Mouse (Mus musculus): ENCODE measurements at regions not wholly inside any gene's neighbourhood (a gene's known extent, or its start where the extent isn't known, plus 50 kb on each side); places are given as distances from the start of the nearest gene placed in this dataset.
A peak's percentile ranks its signal among the peaks of the same experiment; 100 is the strongest.

DNA sequence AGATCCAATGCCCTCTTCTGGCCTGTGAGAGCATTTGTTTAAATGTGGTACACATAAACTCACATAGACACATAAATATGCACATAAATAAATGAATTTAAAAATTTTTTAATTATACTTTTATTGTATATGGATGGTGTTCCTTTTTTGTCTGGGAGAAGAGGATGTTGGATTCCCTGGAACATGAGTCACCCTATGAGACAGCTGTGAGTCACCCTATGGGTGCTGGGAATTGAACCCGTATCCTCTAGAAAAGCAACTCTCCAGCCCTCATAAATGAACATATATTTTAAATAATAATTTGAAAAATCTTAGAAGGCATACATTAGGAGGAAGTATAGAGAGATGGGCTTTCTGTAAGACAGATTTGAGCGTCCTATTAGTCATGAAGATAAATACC lies 76.1 kb upstream of the Dynlt3 start:
- DNase-seq (ENCODE audit: extremely low spot score in 1 of 2, low spot score in 1 of 2) = no peak

DNA sequence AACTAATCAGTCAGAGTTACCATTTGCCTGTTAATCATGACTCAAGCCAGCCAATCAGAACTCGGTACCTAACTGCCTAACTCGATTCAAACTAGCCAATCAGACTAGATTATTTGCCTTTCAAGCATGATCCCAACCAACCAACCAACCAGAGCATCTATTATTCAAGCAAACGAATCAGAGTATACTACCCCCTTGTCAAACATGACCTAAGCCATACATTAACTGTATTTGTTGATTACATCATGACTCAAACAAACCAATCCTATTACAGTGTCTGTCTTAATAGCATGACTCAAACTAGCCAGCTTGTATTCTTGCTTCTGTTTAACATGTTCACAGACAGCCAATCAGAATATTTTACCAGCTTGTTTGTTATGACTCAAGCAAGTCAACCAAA lies 79.7 kb upstream of the Dynlt3 start:
- no peak for DNase-seq (ENCODE audit: extremely low spot score in 1 of 2, low spot score in 1 of 2)

DNA sequence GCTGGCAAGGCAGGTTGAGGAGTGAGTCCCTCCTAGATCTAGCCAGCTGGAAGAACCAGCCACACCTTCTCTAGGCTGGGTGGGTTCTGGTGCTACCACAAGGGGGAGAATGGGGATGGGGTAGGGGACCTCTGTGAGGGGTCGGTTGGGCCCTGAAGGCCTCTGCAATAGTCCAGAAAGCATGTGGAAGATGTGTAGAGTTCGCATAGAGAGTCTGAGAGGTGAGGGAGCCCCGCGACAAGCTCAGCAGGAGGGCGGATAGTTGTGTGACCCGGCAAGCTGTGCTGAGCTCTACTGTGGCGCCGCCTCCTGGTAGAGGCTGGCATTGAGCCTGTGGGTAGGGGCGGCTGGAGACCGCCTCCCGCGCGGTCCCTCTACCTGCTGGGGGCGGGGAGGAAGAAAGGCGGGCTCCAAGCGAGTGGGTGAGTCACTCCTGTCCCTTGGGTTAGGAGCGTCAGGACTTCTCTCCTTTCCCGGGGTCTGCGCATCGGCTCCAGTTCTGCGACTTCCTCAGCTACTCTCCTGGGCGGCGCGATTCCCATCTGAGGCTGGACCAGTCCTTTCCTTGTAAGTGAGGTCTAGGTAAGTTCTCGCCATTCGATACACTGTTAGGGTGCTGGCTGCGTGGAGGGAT lies 84.6 kb upstream of the Dynlt3 start:
- peak; percentile 1 to 42 for DNase-seq (ENCODE audit: extremely low spot score in 1 of 2, low spot score in 1 of 2)

DNA sequence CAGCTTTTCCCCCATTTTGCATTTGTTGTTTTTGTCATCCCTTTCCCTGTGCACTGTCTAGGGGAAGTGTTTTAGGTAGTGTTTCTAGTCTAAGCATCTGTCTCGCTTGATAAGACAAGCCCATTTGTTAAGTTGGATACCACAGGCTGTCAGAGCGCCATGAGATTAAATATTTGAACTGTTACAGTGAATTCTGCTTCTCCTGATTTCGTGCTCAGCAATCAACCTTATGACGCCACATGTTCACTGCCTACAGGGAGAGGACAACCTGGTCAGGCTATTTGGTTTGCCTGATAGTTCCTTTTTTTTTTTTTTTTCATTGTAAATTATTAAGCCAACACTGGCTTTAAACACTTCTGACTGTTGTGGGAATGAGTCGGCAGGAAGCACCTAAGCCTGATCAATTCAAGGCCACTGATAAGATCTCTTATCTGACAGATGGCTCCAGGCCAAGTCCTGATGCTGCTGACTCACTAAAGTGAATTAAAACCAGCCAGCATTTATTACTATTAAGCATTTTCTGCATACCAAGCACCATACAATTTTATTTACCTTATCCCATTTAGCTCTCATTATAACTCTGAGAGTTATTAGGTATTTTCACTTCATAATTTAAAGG lies 90.3 kb upstream of the Dynlt3 start:
- DNase-seq (ENCODE audit: extremely low spot score in 1 of 2, low spot score in 1 of 2) = no peak

DNA sequence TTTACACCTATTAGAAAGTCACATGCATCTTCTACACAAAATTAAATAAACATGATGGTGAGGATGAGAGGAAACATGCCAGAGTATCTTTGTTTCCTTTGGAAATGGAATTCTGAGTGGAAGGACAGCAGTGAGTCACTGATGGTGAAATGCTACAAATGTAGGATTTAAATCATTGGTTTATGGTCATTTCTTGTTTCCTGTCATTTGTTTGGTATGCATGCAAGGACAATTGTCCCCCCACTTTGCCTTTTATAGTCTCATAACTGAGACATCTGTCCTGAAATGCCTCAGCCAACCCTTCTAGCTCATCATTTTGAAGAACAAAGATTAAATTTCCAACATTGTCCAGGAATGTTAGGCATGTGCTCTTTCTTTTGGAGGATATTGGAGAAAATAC lies 77.2 kb upstream of the Hypm start:
- no peak for DNase-seq (ENCODE audit: extremely low spot score in 1 of 2, low spot score in 1 of 2)

DNA sequence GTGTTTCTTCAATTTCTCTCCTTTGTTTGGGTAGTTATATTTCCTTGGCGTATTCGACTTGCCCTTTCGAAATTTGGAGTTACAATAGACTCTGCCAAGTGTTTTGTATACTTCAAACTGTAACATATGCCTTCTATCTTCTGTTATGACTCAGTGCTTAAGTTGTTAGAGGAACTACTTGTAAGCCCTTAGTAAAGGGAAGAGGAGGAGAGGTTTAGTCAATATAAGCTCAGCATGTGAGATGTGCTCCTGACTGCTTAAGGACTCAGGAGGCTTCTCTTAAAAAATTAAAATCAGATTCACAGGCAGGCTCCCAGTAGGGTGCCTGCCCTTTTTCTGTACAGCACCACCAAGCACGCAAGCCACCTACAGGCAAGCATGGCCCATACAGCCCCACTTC lies 69.2 kb upstream of the Hypm start:
- DNase-seq (ENCODE audit: extremely low spot score in 1 of 2, low spot score in 1 of 2) = no peak

DNA sequence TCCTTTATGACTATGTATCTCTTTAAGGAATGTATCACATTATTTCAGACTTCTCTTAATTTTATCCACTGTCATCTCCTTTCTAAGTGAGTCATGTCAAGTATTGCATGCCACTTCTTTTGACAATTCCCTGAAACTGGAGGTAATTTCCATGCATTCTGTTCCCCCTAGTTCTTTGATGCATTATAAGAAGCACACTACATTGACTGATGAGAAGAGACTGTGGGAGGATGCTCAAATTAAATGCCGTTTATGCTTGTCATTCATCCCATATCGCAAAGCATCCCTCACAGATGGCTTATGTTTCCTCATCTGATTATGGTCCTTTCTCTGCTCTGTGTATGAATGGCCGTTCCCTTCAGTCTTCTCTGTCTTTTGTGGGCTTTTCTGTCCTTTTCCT lies 57.2 kb upstream of the Hypm start:
- peak in 1 of 2 experiments; percentile 3 for DNase-seq (ENCODE audit: extremely low spot score in 1 of 2, low spot score in 1 of 2)
